Mouse (Mus musculus): ENCODE measurements around the gene Cavin2. TPM values are rescaled to one million over a fixed set of nuclear protein-coding genes. Genes with fewer than 3 reads are reported as not detected.
A peak's percentile ranks its signal among the peaks of the same experiment; 100 is the strongest.

The Cavin2 gene
- polyA plus RNA-seq, 1 experiment from 2014 or later: 10.2 TPM

- no peak for ATAC-seq
- Histone ChIP-seq H3K4me3 (ENCODE audit: low read length) (no peak overlapping the region), H3K9me3 (ENCODE audit: control insufficient read depth, low read length) (no peaks in the 10 kb centered on the region), H3K27ac (ENCODE audit: low read depth, low read length) (no peak overlapping the region), H3K36me3 (ENCODE audit: control insufficient read depth, insufficient read depth, low read length) (no peaks in the 10 kb centered on the region), H3K27me3 (replicated peaks; ENCODE audit: control insufficient read depth, insufficient read depth, low read length) (no peaks in the 10 kb centered on the region), H3K9ac (ENCODE audit: low read depth, low read length) (no peak overlapping the region), H3K4me2 (ENCODE audit: low read length) (no peak overlapping the region), H3K4me1 (ENCODE audit: control insufficient read depth, insufficient read depth, low read depth, low read length) (0 out of 2 replicates have a peak, but pooled peaks cover 5% of the 10 kb centered on the region)
- WGBS: 95% methylated on average over 2 of the region's 2 CpGs
Measured at GRCm38 (mm10) chr1:51335081-51335480, 46.2 kb downstream of the Cavin2 start.

- Histone ChIP-seq H3K9ac (ENCODE audit: low read depth, low read length) (no peak overlapping the region), H3K4me1 (ENCODE audit: control insufficient read depth, insufficient read depth, low read depth, low read length) (peaks cover under 1% of the 10 kb centered on the region; the same call in 1 of the 2 replicates), H3K9me3 (ENCODE audit: control insufficient read depth, low read length) (no peaks in the 10 kb centered on the region), H3K27me3 (replicated peaks; ENCODE audit: control insufficient read depth, insufficient read depth, low read length) (no peaks in the 10 kb centered on the region), H3K27ac (ENCODE audit: low read depth, low read length) (no peak overlapping the region), H3K36me3 (ENCODE audit: control insufficient read depth, insufficient read depth, low read length) (no peaks in the 10 kb centered on the region), H3K4me2 (ENCODE audit: low read length) (no peak overlapping the region), H3K4me3 (ENCODE audit: low read length) (no peak overlapping the region)
- peak; percentile 54; the same call in 1 of the 2 replicates for ATAC-seq
- WGBS: 64% methylated on average over 3 of the region's 3 CpGs
Measured at GRCm38 (mm10) chr1:51344160-51344559, 55.2 kb downstream of the Cavin2 start.

- Histone ChIP-seq H3K27me3 (replicated peaks; ENCODE audit: control insufficient read depth, insufficient read depth, low read length) (no peaks in the 10 kb centered on the region), H3K4me3 (ENCODE audit: low read length) (no peak overlapping the region), H3K4me2 (ENCODE audit: low read length) (no peak overlapping the region), H3K9ac (ENCODE audit: low read depth, low read length) (no peak overlapping the region), H3K36me3 (ENCODE audit: control insufficient read depth, insufficient read depth, low read length) (no peaks in the 10 kb centered on the region), H3K27ac (ENCODE audit: low read depth, low read length) (no peak overlapping the region), H3K4me1 (ENCODE audit: control insufficient read depth, insufficient read depth, low read depth, low read length) (peaks cover 5% of the 10 kb centered on the region; the same call in 1 of the 2 replicates), H3K9me3 (ENCODE audit: control insufficient read depth, low read length) (no peaks in the 10 kb centered on the region)
- no peak for ATAC-seq
- 94% methylated on average over 3 of the region's 3 CpGs for WGBS
Measured at GRCm38 (mm10) chr1:51347596-51347995, 58.7 kb downstream of the Cavin2 start.

- no peak overlapping the region for H3K4me2 ChIP-seq (ENCODE audit: low read length)
- no peak for ATAC-seq
- H3K4me3 ChIP-seq (ENCODE audit: low read length): no peak overlapping the region
- WGBS: 67% methylated on average over 7 of the region's 7 CpGs
- no peaks in the 10 kb centered on the region for H3K27me3 ChIP-seq (replicated peaks; ENCODE audit: control insufficient read depth, insufficient read depth, low read length)
- H3K9me3 ChIP-seq (ENCODE audit: control insufficient read depth, low read length): no peaks in the 10 kb centered on the region
- no peak overlapping the region for H3K9ac ChIP-seq (ENCODE audit: low read depth, low read length)
- peaks cover 5% of the 10 kb centered on the region; the same call in 1 of the 2 replicates for H3K4me1 ChIP-seq (ENCODE audit: control insufficient read depth, insufficient read depth, low read depth, low read length)
- H3K36me3 ChIP-seq (ENCODE audit: control insufficient read depth, insufficient read depth, low read length): no peaks in the 10 kb centered on the region
- H3K27ac ChIP-seq (ENCODE audit: low read depth, low read length): no peak overlapping the region
Measured at GRCm38 (mm10) chr1:51348631-51349030, 59.7 kb downstream of the Cavin2 start.

- 37% methylated on average over 7 of the region's 7 CpGs for WGBS
- no peak overlapping the region for H3K27ac ChIP-seq (ENCODE audit: low read depth, low read length)
- peak; percentile 52 for ATAC-seq
Measured at GRCm38 (mm10) chr1:51349291-51349967, 60.5 kb downstream of the Cavin2 start.

More at GRCm38 (mm10) chr1:51349291-51349967, 60.5 kb downstream of the Cavin2 start:
- Histone ChIP-seq H3K4me2 (ENCODE audit: low read length) (no peak overlapping the region), H3K27me3 (replicated peaks; ENCODE audit: control insufficient read depth, insufficient read depth, low read length) (no peaks in the 10 kb centered on the region), H3K36me3 (ENCODE audit: control insufficient read depth, insufficient read depth, low read length) (no peaks in the 10 kb centered on the region), H3K4me3 (ENCODE audit: low read length) (no peak overlapping the region), H3K9ac (ENCODE audit: low read depth, low read length) (no peak overlapping the region), H3K9me3 (ENCODE audit: control insufficient read depth, low read length) (no peaks in the 10 kb centered on the region), H3K4me1 (ENCODE audit: control insufficient read depth, insufficient read depth, low read depth, low read length) (peaks cover 5% of the 10 kb centered on the region; the same call in 1 of the 2 replicates)

Other genes with a start within 250 kb of the Cavin2 start
- 8.1 and 9.0 TPM in 2 replicates for gene Nabp1, start 189.3 kb downstream of the Cavin2 start, polyA plus RNA-seq (2015; fragmentation: Nextera tagmentation; extraction: Ambion mirVana)